11 mouse cellular contexts compared by ENCODE assay signal in genomic region chr9:80202374-80203060, GRCm38 (mm10). TPM values are rescaled to one million over a fixed set of nuclear protein-coding genes. Genes with fewer than 3 reads are reported as not detected.
DNase-seq lines count a peak whose midpoint lies in the region; ATAC-seq lines count a peak whose summit lies in the region.
"Had no signal": no experiment of that assay in that cellular context is flagged by ENCODE, and none has a peak within 500 bp of the region (broad histone marks: within the 10 kb centered on the region; RNA-seq: fewer than 3 reads in every experiment).

No protein-coding gene starts in this region.

- peak; percentile 25 to 42 for DNase-seq in heart, adult 18-20 months
- DNase-seq in heart, adult 8-10 months (ENCODE audit: low spot score): no peak
- DNase-seq in neural tube, embryonic 10.5 days (ENCODE audit: extremely low spot score, low spot score): no peak
- no peak for DNase-seq in retina, postnatal 1 day
- no peak for DNase-seq in embryo, embryonic 9.5 days (ENCODE audit: extremely low spot score)
- DNase-seq: adrenal gland, adult 2 months; cerebellum, postnatal 36 days had no signal

- no peak overlapping the region for H3K4me3 ChIP-seq in neural tube, embryonic 12.5 days
- no peak overlapping the region for H3K4me3 ChIP-seq in lung, embryonic 15.5 days
- no peak overlapping the region for H3K4me3 ChIP-seq in stomach, embryonic 14.5 days (ENCODE audit: low read depth, low read length)

- no peak overlapping the region for H3K27ac ChIP-seq in neural tube, embryonic 12.5 days
- no peak overlapping the region for H3K27ac ChIP-seq in lung, embryonic 15.5 days
- no peak overlapping the region for H3K27ac ChIP-seq in stomach, embryonic 14.5 days (ENCODE audit: low read length)
- H3K27ac ChIP-seq: macrophage had no signal

- no peaks in the 10 kb centered on the region for H3K36me3 ChIP-seq in neural tube, embryonic 12.5 days
- H3K36me3 ChIP-seq in lung, embryonic 15.5 days: no peaks in the 10 kb centered on the region
- no peaks in the 10 kb centered on the region for H3K36me3 ChIP-seq in stomach, embryonic 14.5 days (ENCODE audit: control insufficient read depth, insufficient read depth, low read length)

- ATAC-seq in neural tube, embryonic 12.5 days (ENCODE audit: low FRiP score, low read depth): 0 out of 2 replicates have a peak, but pooled peaks have one; percentile 37
- ATAC-seq in lung, embryonic 15.5 days (ENCODE audit: borderline replicate concordance, extremely low read depth, low FRiP score, low TSS enrichment): peak; percentile 83
- 0 out of 2 replicates have a peak, but pooled peaks have one; percentile 37 for ATAC-seq in stomach, embryonic 14.5 days (ENCODE audit: insufficient number of reproducible peaks, insufficient read depth, low FRiP score, low read depth)

- H3K27me3 ChIP-seq in neural tube, embryonic 12.5 days (replicated peaks): no peaks in the 10 kb centered on the region
- no peaks in the 10 kb centered on the region for H3K27me3 ChIP-seq in lung, embryonic 15.5 days
- H3K27me3 ChIP-seq in stomach, embryonic 14.5 days (ENCODE audit: control insufficient read depth, insufficient read depth, low read length): no peaks in the 10 kb centered on the region

- WGBS in neural tube, embryonic 12.5 days: 85% methylated on average over 14 of the region's 14 CpGs
- 75% methylated on average over 14 of the region's 14 CpGs for WGBS in lung, embryonic 15.5 days
- WGBS in stomach, embryonic 14.5 days: 87% methylated on average over 14 of the region's 14 CpGs

- H3K9ac ChIP-seq in neural tube, embryonic 12.5 days: no peak overlapping the region
- H3K9ac ChIP-seq in lung, embryonic 15.5 days: no peak overlapping the region
- H3K9ac ChIP-seq in stomach, embryonic 14.5 days (replicated peaks; ENCODE audit: low read depth, low read length): no peak overlapping the region

- no peaks in the 10 kb centered on the region for H3K9me3 ChIP-seq in neural tube, embryonic 12.5 days
- H3K9me3 ChIP-seq in lung, embryonic 15.5 days: no peaks in the 10 kb centered on the region
- no peaks in the 10 kb centered on the region for H3K9me3 ChIP-seq in stomach, embryonic 14.5 days (ENCODE audit: control insufficient read depth, low read depth, low read length)

- H3K4me2 ChIP-seq in neural tube, embryonic 12.5 days (replicated peaks): no peak overlapping the region
- no peak overlapping the region for H3K4me2 ChIP-seq in lung, embryonic 15.5 days
- H3K4me2 ChIP-seq in stomach, embryonic 14.5 days (replicated peaks; ENCODE audit: low read depth, low read length): no peak overlapping the region

- H3K4me1 ChIP-seq in neural tube, embryonic 12.5 days: no peaks in the 10 kb centered on the region; the same call in 1 of the 2 replicates
- peaks cover 8% of the 10 kb centered on the region for H3K4me1 ChIP-seq in lung, embryonic 15.5 days
- H3K4me1 ChIP-seq in stomach, embryonic 14.5 days (ENCODE audit: control insufficient read depth, insufficient read depth, low read length): peaks cover 7% of the 10 kb centered on the region; the same call in 1 of the 2 replicates

RNA-seq across cellular contexts. Expression of gene Myo6, which starts 37.7 kb away (rescaled TPM):
- total RNA-seq in heart, adult 18-20 months (2021): 10 to 100 TPM; 10.5 to 10.8 TPM
- 10 to 100 TPM; 10.2 to 14.1 (median 12.1) TPM for total RNA-seq in heart, adult 8-10 months (2022)
- polyA plus RNA-seq in neural tube, embryonic 12.5 days (2016; fragmentation: Nextera tagmentation; extraction: Ambion mirVana): 13.6 and 15.7 TPM in 2 replicates
- 26.6 and 28.2 TPM in 2 replicates for polyA plus RNA-seq in lung, embryonic 15.5 days (2015; fragmentation: Nextera tagmentation; extraction: Ambion mirVana)
- 50.6 and 54.9 TPM in 2 replicates for polyA plus RNA-seq in stomach, embryonic 14.5 days (2014; fragmentation: Nextera tagmentation; extraction: Ambion mirVana)

Comparison
In these comparisons a context has a peak if more than half of its experiments do, and no peak if none do; other contexts are left out.
1. DNase-seq: peak in heart, adult 18-20 months (2 of 2); none in heart, adult 8-10 months (single experiment), neural tube, embryonic 10.5 days (single experiment), retina, postnatal 1 day (single experiment) and embryo, embryonic 9.5 days (single experiment).
2. Peak in every context shown above with its lines, with median percentiles within 50 percentile points of each other: ATAC-seq.